Mouse (Mus musculus) kidney, postnatal 36 days (tissue): ENCODE data around the gene Abl1.

Source experiments
- DNase-seq, 2 experiments: peaks; one replicate each; pipeline ENCODE4 v3.0.0; 2021 to 2022; ENCODE audit warnings: mixed read lengths in 2 of 2

Abl1 gene

DNA sequence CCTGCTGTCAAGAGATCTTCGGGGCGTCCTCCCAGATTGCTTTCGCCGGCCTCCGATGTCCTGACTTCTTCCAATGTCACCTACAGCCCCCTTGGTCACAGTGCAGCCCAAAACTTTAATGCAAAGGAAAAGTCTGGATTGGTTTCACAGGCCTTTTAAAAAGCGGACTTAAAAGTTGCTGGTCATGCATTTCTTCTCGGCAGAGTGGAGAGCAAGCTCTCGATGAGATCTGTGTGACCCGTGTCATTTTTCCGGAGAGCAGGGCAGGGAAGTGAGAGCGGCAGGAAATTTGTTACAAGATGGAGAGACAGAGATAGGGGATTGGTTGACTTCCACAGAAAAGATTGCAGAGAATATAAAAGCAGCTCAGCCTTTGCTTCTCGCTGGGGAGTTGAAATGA lies 869 bp downstream of the Abl1 start:
- DNase-seq = peak; percentile 20 to 40

DNA sequence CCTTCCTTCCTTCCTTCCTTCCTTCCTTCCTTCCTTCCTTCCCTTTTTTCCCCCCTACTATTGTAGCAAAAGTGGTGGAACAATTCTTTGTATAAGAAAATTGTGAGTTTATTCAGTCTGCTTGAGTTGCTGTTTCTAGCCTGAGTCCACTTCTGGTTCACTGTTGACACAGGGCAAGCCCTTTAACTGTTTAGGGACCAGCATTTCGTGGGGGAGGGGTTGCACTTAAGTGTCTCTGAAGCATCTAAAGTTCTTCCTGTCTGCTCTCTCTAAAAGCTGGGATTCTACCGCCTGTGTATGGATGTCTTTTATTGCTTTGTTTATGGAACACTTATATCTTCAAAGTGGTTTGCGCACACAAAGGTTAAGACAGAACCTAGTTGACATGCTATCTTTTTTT lies 1.9 kb downstream of the Abl1 start:
- peak in 1 of 2 experiments; percentile 36 for DNase-seq

DNA sequence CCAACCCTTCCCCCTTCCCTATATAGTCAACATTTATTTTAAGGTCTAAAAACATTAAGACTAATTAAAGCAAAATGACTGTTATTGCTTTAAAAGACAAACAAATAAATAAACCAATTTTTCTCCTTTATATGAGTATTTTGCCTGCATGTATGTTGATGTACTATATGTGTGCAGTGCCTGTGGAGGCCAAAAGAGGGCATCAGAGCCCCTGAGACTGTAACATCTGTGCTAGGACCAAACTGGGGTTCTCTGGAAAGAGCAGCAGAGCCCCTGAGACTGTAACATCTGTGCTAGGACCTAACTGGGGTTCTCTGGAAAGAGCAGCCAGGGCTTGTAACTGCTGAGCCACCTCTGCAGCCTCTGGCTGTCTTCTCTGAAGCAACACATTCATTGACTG lies 10.0 kb downstream of the Abl1 start:
- DNase-seq = peak in 1 of 2 experiments; percentile 38

DNA sequence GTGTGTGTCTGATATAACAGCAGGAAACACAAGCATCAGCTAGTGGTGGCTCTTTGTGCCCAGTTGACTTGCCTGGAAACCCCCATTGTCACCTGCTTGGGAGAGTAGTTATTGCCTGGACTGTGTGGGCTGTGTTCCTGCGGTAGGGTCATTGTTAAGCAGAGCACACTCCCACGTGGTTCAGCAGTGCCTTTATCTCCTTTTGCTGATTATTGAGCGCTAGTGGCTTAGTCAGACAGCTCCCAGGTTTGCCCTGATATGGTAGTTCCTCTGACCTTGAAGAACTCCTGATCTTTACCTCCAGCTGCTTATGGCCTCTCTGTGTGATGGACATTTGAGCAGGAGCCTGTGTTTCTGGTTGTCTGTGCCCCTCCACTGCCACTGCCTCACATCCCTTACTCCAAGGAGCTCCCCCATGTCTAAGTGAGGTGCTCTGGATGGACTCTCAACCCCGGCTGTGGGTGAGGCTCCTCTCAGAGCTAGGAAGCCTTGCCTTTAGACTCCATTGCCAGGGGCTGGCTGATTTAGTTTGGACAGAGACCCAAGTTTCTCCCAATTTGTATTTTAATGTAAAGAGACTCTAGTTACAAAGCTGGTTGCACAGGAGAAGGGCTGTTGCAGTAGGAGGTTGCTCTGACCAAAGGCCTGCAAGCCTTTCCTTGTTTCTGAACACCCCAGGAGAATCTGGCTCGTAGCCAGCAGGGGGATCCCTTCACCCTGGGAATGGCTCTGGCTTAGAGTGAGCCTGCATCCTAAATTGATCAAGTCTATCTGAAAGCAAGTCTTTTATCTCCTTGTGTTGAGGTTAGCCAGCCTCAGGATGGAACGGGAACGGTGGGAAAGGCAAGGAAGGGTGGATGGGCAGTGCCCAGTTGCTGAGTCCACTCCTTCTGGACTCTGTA lies 12.6 kb downstream of the Abl1 start:
- peak; percentile 40 to 44 for DNase-seq

DNA sequence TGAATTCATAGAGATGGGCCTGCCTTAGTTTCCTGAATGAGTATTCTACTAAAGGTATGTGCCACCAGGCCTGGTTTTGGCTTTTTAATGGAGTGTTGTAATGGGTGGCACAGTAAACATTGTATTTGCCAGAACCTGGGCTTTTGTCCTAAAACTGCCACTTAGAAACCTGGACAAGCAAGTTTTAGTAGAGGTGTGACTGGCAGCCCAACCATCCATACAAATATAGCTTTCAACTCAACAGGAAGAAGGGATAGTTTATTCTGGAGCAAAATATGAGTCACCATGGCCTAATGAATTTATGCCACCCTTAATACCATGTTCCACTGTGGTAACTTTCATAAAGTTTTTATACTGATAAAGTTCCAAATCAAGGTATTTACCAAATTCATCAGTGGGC lies 15.1 kb downstream of the Abl1 start:
- no peak for DNase-seq

DNA sequence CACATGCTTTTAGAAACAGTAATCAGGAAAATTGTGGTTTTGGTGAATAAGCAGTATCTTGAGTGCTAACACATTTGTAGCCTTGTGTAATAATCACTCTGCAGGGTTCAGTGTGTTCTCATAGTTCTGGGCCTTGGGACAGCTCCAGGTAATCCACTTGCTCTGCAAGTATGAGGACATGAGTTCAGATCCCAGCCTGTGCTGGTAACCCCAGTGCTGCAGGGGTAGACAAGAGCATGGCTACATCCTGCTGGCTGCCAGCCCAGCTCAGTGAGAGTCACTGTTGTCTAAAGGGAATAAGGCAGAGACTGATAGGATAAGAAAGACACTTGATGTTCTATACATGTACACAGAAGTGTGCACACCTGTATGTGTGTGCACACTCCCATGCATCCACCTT lies 17.7 kb downstream of the Abl1 start:
- DNase-seq = no peak

DNA sequence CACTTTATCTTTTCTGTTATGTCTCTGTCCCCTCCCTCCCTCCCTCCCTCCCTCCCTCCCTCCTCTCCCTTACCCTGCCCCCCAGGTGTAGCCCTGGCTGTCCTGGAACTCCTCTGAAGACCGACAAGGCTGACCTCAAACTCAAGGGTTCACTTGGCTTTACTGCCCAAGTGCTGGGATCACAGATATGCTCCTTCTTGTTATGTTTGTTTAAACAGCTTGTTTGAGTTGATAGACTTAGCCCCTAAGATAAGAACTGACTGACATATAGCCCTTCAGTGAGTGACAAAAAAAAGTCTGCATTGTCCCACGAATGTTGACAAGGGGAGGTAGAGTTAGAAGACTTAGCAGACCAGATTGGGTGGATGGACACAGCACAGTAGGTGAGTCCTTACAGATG lies 18.4 kb downstream of the Abl1 start:
- DNase-seq = no peak

DNA sequence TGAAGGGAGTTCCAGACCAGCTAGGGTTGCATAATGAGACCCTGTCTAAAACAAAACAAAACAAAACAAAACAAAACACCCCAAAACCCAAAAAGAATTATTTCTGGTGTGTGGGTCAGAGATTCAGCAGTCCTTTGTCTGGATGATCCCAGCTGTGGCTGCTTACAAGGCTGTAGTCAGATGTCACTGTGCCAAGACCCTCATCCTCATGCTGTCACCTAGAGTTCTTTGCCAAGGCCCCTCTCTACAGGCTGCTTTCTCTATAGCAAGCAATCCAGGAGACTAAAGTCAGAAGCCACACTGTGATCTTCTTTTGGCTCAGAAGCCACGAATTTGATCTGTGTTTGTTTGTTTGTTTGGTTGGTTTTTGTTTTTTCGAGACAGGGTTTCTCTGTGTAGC lies 24.5 kb downstream of the Abl1 start:
- DNase-seq = no peak

DNA sequence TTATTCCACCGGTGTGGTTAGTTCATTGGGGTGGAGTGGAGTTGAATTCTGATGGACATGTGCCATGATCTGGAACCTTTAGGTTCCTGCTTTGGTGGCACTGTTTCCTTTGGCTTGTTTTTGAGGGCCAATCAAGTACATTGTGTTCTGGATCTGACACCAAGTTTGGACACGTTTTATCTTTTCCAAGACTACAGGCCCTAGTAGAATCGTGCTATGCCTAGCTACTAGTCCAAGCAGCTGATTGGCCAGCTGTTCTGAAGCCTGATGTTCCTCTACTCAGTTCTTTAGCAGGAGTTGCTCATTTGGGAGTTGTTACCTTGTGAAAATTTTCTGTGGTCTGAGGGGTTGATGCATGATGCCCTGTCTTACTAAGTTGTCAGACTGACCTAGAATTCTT lies 25.6 kb downstream of the Abl1 start:
- DNase-seq = no peak

DNA sequence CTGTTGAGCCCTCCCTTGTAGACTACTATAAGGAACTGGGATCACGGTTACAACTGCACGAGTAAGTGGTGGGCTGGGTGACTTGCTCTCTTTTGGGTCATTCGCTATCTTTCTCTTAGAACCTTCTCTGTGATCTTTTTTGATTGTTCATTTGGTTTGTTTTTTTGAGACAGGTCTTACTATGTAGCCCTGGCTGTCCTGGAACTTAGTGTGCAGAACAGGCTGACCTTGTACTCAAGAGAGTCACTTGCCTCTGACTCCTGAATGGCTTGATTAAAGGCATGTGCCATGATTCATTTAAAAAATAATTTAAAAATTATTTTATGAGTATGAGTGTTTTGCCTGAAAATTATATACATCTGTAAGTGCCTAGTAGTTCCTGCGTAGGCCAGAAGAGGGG lies 26.6 kb downstream of the Abl1 start:
- no peak for DNase-seq

DNA sequence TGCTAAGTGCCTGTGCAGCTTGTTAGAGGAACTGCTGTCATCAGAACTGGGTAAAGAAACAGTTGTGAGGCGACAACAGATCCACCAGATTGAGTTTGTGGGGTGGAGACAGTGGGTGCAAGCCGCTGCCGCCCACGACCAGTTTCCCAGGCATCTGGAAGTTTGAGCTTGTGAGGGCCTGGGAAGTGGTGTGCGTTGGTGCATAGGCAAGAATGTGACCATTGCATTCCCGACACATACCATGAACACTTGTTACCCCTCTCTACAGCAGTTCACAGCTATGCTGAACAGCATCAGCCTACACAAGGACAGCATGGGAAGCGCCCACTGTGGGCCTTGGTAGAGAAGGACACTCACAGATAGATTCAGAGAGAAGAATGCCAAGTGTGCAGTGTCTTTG lies 27.8 kb downstream of the Abl1 start:
- DNase-seq = no peak

DNA sequence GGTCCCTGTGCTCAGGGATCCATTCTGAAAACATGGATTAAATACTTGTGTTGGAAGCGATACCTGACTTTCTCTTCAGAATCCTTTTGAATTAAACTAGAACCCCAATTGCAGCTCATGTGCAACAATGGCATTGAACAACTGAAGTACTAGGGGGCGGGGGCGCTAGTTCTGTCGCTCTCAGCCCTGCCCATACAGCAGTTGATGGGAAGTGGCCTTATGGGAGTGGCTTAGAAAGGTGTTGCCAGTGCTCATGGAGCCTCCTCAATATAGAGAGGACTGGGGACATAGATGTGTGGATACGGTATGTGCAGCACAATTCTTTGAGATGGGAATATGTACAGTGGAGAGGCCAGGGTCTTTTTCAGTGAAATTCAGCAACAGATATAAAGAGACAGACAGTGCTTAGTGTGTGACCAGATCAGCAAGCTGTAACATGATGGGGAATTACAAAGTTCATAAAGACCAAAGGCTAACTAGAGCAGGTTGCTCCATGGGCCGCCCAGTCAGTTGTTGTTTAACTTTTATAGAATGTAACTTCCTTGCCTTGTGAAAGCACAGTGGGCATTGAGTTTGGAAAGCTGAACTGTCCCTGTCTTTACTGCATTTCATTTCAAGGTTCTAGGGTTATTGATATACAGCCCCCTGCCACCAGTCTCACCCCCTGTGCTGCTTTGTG lies 31.2 kb downstream of the Abl1 start:
- peak; percentile 51 to 80 for DNase-seq

DNA sequence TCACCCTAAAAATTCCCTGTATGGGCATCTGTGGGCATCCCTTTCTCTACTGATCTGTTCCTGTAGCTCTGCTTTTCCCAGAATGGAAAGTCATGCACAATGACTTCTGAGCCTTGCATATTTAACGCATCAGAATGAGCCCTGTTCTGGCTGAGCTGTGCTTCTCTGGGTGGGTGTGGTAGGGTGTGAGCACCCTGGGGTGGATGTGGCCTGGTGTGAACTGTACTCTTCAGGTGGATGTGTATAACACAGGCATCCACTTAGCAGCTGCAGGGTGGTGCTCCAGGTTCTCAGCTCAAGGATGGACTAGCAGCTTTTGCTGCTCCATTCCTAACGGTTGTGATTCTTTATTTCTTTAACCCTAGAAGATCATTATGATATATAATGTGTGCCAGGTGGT lies 31.8 kb downstream of the Abl1 start:
- DNase-seq = no peak

DNA sequence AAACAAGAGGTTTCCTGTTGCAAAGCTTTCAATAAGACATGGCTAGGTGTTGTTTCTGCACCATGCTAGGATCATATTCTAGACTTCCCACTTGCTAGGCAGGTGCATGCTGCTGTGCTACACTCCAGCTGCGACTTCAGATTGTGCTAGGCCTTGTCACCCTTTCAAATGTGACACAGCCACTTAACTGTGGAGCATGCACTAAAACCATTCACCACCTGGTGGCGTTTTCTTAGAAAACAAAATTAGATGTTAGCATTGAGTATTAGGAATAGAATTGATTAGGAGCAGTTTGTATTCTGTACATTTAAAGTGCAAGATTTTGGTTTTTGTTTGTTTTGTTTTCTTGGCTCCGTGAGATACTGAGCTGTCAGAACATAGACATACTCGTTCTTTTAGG lies 32.6 kb downstream of the Abl1 start:
- peak in 1 of 2 experiments; percentile 53 for DNase-seq

DNA sequence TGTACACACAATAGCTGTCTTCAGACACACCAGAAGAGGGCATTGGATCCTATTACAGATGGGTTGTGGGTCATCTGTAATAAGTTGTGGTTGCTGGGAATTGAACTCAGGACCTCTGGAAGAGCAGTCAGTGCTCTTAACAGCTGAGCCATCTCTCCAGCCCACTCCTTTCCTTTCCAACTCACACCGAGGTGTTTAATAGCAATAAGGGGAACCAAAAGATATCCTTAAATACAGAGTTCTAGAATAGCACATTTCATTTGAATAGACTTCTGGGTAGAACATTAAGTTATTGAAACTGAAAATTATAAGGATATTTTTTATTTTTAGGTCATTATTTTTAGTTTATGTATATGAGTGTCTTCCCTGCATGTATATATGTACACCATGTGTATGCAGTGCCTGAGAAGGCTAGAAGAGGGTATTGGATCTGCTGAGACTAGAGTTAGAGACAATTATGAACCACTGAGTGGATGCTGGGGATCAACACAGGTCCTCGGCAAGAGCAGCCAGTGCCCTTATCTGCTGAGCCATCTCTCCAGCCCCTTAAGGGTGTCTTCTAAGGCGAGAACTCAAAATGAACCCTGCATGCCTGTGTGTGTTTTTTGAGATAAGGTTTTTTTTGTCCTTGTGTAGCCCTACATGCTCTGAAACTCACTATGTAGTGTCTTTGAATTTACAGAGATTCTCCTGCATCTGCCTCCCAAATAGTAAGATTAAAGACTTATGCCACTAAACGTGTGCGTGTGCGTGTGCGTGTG lies 36.7 kb downstream of the Abl1 start:
- DNase-seq = no peak

DNA sequence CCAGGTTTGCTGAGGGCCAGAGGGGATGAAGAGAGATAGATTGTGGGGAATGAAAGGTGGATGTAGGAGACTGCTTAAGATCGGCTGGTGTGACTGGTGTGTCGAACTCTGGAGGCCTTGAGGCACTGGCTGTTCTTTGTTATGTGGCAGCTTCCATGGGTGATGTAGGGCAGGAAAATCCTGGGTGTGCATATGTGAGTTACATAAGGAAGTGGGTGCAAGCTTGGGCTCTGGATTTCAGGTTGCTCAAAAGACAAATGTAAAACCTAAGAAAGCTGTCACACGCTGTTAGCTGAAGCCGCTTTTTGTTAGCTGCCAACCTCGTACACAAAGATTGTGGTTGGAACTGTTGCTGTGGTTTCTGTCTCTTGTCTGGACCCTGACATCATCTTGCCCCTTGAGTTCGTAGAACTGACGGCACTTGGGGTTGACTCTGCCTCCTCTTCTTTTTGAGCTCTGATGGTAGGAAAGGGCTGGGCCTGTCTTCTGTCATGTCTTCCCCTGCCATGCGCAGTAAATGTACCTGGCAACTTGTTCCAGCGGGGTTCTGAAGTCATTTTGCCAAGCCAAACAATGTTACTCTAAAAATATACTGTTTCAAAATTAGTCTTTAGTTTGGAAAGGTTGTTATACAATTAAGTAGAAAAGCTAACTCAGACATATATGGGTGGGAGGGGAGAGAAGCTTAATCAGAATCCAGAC lies 39.6 kb downstream of the Abl1 start:
- DNase-seq = peak in 1 of 2 experiments; percentile 35

DNA sequence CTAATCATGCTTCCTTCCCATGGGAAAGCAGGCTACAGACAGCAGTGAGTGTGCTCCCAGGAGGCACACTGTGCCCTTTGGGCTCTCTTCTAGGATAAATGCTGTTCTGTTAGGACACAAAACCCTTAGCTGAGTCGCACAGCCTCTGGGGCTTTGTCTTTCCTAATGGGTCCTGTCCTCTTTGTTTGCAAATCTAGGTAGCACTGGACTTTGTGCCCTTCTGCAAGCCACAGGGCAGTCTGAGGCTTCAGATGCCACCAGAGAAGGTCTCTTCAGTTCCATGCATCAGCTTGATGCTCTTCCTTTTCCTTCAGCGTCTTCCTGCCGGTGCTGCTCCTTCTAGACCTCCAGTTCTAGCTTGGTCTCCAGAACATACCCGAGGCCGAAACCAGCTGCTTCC lies 42.5 kb downstream of the Abl1 start:
- no peak for DNase-seq

DNA sequence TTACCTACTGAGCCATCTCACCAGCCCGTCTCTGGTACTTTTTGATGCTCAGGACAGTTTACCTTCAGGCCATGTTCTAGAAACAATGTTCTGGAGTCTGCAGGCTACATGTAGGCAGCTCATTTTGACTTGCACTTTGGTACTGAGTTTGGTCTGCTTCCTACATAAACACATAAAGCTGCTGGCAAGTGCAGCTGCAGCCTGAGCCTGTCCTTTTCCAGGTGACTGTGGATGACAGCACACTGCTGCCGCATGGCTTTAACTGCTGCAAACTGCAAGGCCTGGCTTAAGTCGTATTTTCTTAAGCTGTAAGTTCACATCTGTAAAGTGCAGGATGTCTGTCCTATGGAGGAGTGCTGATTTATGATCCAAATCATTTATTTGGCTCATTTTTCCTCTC lies 44.3 kb downstream of the Abl1 start:
- DNase-seq = no peak

DNA sequence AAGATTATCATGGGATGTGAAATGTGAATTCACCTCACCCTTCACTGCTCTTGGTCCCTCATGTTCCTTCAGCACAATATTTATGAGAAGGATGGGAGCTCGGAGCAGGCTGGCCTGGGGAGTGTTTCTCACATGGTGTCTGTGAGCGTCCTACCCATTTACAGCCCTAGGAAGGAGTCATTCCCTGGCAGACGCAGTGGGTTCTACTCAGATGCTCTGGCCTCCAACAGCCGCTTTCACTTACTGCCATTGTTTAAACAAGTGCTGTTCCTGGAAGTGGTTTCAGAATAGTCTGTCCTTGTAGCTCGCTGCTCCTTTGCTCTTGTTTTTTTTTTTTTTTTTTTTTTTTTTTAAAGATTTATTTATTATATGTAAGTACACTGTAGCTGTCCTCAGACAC lies 45.4 kb downstream of the Abl1 start:
- no peak for DNase-seq

DNA sequence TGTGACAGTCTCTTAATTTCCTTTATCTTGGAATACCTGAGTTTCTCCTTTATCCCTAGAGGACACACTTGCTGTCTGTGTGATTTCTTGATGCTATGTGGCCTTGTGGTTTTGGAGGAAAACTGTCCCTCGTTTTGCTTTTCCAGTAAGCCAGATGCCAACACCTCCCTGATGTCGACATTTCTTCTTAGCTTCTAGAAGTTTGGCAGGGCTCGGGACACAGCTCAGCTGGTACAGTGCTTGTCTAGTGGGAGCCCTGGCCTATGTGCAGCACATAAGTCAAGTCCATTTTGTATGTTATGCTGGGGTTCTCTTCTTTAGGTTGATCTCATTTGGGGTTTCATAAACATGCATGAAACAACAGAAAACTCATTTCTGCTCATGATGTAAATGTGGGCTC lies 50.9 kb downstream of the Abl1 start:
- DNase-seq = no peak

DNA sequence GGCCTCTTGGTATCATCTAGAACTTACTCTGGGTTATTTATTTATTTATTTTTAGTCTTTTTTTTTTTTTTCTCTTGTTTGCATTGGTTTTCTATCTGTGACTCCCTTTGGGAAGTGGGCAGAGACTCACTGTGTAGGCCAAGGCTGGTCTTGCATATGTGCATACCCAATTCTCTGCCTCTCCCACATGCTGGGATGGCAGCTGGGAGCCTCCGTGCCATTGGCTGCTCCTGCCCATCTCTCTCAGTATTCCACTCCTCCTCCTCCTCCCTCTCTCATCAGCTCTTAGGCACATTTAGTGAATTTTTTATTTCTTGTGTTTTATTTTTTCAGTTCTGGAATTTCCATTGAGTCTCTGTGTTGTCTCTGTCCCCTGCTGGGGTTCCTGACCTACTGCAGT lies 53.6 kb downstream of the Abl1 start:
- DNase-seq = no peak

DNA sequence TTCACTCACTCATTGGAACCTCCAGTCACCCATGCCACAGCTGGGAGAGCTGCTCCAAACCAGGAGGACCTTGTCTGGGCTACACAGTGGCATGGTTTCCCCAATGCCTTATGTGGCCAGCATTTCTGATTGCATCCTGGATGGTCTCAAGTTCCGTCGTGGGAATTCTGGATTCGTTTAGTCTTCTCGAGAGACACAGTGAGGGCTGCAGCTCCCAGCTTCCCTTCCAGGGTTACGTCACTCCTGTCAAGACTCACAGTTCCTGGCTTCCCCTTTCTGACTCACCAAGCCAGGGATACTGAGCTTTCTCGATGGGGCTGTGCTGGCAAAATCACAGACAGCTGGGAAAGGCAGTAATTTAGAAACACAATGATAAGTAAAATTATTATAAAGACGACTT lies 54.0 kb downstream of the Abl1 start:
- no peak for DNase-seq

DNA sequence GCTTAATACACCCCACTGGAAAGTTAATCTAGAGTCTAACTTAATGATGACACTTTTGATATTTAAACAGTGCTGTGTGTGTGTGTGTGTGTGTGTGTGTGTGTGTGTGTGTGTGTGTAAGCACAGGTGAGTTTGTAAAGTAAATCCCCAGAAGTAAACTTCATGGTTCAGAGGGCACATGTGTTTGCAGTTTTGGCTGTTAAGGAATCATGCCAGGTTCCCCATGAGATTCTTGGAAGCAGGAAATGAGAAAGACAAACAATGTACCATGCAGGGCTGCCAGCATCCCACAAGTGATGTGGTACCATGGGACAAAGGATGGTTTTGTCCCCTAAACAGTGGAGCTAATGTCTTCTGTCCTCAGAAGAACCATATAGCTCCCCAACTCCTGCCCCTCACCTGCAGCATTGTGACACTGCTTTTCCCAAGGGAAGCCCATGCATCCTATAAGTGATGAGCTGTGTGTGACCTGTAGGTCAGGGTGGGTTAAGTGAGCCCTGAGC lies 57.6 kb downstream of the Abl1 start:
- DNase-seq = no peak
